Mouse (Mus musculus): ENCODE results near the gene Ap2m1.

Ap2m1 gene

GRCm38 (mm10) chr16:20530941-20531340 lies 4.3 kb upstream of the Ap2m1 start:
- no peak for DNase-seq

GRCm38 (mm10) chr16:20534617-20535295 lies 522 bp upstream of the Ap2m1 start:
- no peak for DNase-seq

- no peak for DNase-seq
These were observed 895 bp downstream of the Ap2m1 start for GRCm38 (mm10) chr16:20536081-20536665.

GRCm38 (mm10) chr16:20537071-20537471 lies 1.8 kb downstream of the Ap2m1 start:
- DNase-seq, result peak; percentile 44

- no peak for DNase-seq
These were observed 2.5 kb downstream of the Ap2m1 start for GRCm38 (mm10) chr16:20537601-20538320.

GRCm38 (mm10) chr16:20539649-20540048 lies 4.4 kb downstream of the Ap2m1 start:
- no peak for DNase-seq

GRCm38 (mm10) chr16:20540438-20540837 lies 5.2 kb downstream of the Ap2m1 start:
- DNase-seq, result no peak

GRCm38 (mm10) chr16:20545696-20546095 lies 10.4 kb downstream of the Ap2m1 start:
- DNase-seq, result no peak

- DNase-seq, result no peak
These were observed 12.1 kb downstream of the Ap2m1 start for GRCm38 (mm10) chr16:20547423-20547822.

GRCm38 (mm10) chr16:20548096-20548948 lies 13.0 kb downstream of the Ap2m1 start, which contains the start of gene Abcf3:
Abcf3 (plus strand) TSS chr16:20548577.
- DNase-seq, result peak; percentile 98

GRCm38 (mm10) chr16:20549161-20549560 lies 13.9 kb downstream of the Ap2m1 start:
- no peak for DNase-seq

GRCm38 (mm10) chr16:20551691-20552090 lies 16.4 kb downstream of the Ap2m1 start:
- DNase-seq, result no peak

GRCm38 (mm10) chr16:20552594-20552993 lies 17.3 kb downstream of the Ap2m1 start:
- DNase-seq, result no peak

GRCm38 (mm10) chr16:20555000-20555399 lies 19.7 kb downstream of the Ap2m1 start:
- no peak for DNase-seq

- DNase-seq, result no peak
These were observed 22.1 kb downstream of the Ap2m1 start for GRCm38 (mm10) chr16:20557381-20557780.

- DNase-seq, result no peak
These were observed 29.8 kb downstream of the Ap2m1 start for GRCm38 (mm10) chr16:20565075-20565474.

- no peak for DNase-seq
These were observed 54.2 kb downstream of the Ap2m1 start, which contains the start of gene Vwa5b2 for GRCm38 (mm10) chr16:20589366-20589938. Vwa5b2 (plus strand) TSS chr16:20589471.

- DNase-seq, result peak; percentile 42
These were observed 54.8 kb downstream of the Ap2m1 start for GRCm38 (mm10) chr16:20589939-20590679.

GRCm38 (mm10) chr16:20590680-20591038 lies 55.4 kb downstream of the Ap2m1 start:
- no peak for DNase-seq

GRCm38 (mm10) chr16:20591076-20591705 lies 55.9 kb downstream of the Ap2m1 start:
- DNase-seq, result no peak
